Mouse (Mus musculus) ES-Bruce4 (cell line): ENCODE data around the gene Repin1.

ENCODE experiments used
- CTCF ChIP-seq: IDR thresholded peaks from one replicate; pipeline ENCODE4 v1.8.1; 2011; ENCODE audit warnings: low read depth, low read length
- EP300 ChIP-seq: IDR thresholded peaks from 2 replicates; pipeline ENCODE4 v1.6.1; 2011; ENCODE audit warnings: low read depth, low read length; ENCODE audit not compliant: insufficient read depth

DNA sequence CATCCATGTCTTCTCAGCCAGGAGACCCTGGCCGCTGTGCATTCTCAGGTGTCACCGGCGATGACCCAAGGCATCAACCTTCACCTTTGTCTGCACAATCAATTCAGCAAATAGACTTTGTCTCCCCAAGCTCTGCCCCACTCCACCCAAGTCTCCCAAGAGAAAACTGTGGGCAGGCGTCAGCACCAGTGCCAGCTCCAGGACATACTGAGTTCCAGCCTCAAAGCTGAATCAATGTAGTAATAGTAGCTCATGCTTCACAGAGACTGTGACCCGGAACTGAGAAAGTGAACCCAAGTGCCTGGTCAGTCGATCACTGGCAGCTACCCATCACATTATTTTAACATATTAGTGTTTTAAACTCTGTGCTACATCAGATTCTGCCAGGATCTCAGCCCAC lies 45.4 kb upstream of the Repin1 start:
- TF ChIP-seq CTCF (no peak), EP300 (no peak)
